Mouse (Mus musculus) spleen, adult 2 months (tissue): Measurements from ENCODE around the gene Elobl. TPM values are rescaled to one million over a fixed set of nuclear protein-coding genes. Genes with fewer than 3 reads are reported as not detected.

Experiments used
- DNase-seq, 2 experiments: peaks; one replicate each; pipeline versions ENCODE4 v3.0.0 to v3.0.0-alpha.2; 2012 to 2021; ENCODE audit warnings: low spot score in 2 of 2, low read depth in 1 of 2
- H3K27ac ChIP-seq: fragments of 200-500 bp; 2 replicates; pipeline ENCODE4 v1.5.1; 2012; ENCODE audit warnings: low read length, inconsistent platforms; ENCODE audit not compliant: insufficient read depth
- H3K27me3 ChIP-seq: fragments of 200-500 bp; 2 replicates; pipeline ENCODE4 v1.6.1; 2012; ENCODE audit warnings: mild to moderate bottlenecking, moderate library complexity, low read length, inconsistent platforms; ENCODE audit not compliant: control insufficient read depth, insufficient read depth
- H3K36me3 ChIP-seq: fragments of 200-500 bp; 2 replicates; pipeline ENCODE4 v1.6.1; 2012; ENCODE audit warnings: mild to moderate bottlenecking, low read length, inconsistent platforms; ENCODE audit not compliant: control insufficient read depth, insufficient read depth
- H3K4me1 ChIP-seq: fragments of 200-500 bp; 2 replicates; pipeline ENCODE4 v1.6.1; 2011; ENCODE audit warnings: inconsistent platforms; ENCODE audit not compliant: control insufficient read depth, insufficient read depth, insufficient read length
- H3K4me3 ChIP-seq: fragments of 200-500 bp; 2 replicates; pipeline ENCODE4 v1.5.1; 2011; ENCODE audit warnings: mild to moderate bottlenecking, inconsistent platforms; ENCODE audit not compliant: insufficient read depth, insufficient read length; ENCODE audit errors: extremely low read depth
- CTCF ChIP-seq: fragments of 200-500 bp; IDR thresholded peaks from 2 replicates; pipeline ENCODE4 v1.5.1; 2011; ENCODE audit warnings: mild to moderate bottlenecking, inconsistent platforms; ENCODE audit not compliant: insufficient read depth, insufficient read length, insufficient replicate concordance; ENCODE audit errors: extremely low read depth
- POLR2A ChIP-seq: fragments of 200-500 bp; IDR thresholded peaks from 2 replicates; pipeline ENCODE4 v1.6.1; 2011; ENCODE audit warnings: low read depth, low read length, inconsistent platforms
- WGBS: fragments of 180-500 bp; shearing (Covaris S2); methylation state at CpG from one replicate; pipeline ENCODE4 v1.1.7; 2018; 5-methylcytosine and 5-hydroxymethylcytosine counted together
- polyA plus RNA-seq: library from polyadenylated mRNA; depleted of rRNA; stranded (reverse); fragments of >200 nt; gene quantifications from 2 replicates; pipeline ENCODE4 v1.2.3, GENCODE M21; 2012

Elobl gene
- polyA plus RNA-seq, 1 experiment, result 0.75 TPM

GRCm38 (mm10) chr11:88973776-88974701 lies 7.3 kb upstream of the Elobl start:
- TF ChIP-seq POLR2A, result peak; percentile 23; the same call in 1 of the 2 replicates
- TF ChIP-seq CTCF, result peak; percentile 89
- Histone ChIP-seq H3K36me3 (no peaks in the 10 kb centered on the region), H3K27me3 (no peaks in the 10 kb centered on the region; the same call in 1 of the 2 replicates), H3K4me1 (peaks cover 2% of the 10 kb centered on the region; the same call in 1 of the 2 replicates), H3K4me3 (peak overlapping the region; percentile 95), H3K27ac (peak overlapping the region; percentile 87)
- WGBS, result 2% methylated on average over 61 of the region's 62 CpGs
- DNase-seq, result peak; percentile 87 to 94

GRCm38 (mm10) chr11:88970202-88970732 lies 3.5 kb upstream of the Elobl start, which contains the start of gene Coil:
Gene Coil (plus strand): TSS chr11:88970252.
- H3K27me3 ChIP-seq, result no peaks in the 10 kb centered on the region; the same call in 1 of the 2 replicates
- H3K36me3 ChIP-seq, result no peaks in the 10 kb centered on the region
- no peak within 1 kb of the TSS for H3K27ac ChIP-seq
- H3K4me3 ChIP-seq, result no peak within 1 kb of the TSS
- TF ChIP-seq CTCF (no peak), POLR2A (no peak)
- peaks cover 2% of the 10 kb centered on the region; the same call in 1 of the 2 replicates for H3K4me1 ChIP-seq
- WGBS, result 36% methylated on average over 2 of the region's 2 CpGs
- DNase-seq, result no peak

- Histone ChIP-seq H3K4me3 (no peak overlapping the region), H3K4me1 (no peaks in the 10 kb centered on the region; the same call in 1 of the 2 replicates), H3K36me3 (no peaks in the 10 kb centered on the region), H3K27ac (no peak overlapping the region), H3K27me3 (no peaks in the 10 kb centered on the region)
- TF ChIP-seq CTCF, result no peak
- TF ChIP-seq POLR2A, result no peak
- WGBS, result 63% methylated on average over 3 of the region's 3 CpGs
- DNase-seq, result no peak
Observed at GRCm38 (mm10) chr11:88958851-88959250, 7.9 kb downstream of the Elobl start.

GRCm38 (mm10) chr11:88955217-88955969 lies 11.3 kb downstream of the Elobl start, which contains the start of gene Scpep1:
Gene Scpep1 (minus strand): TSS chr11:88955465.
- Histone ChIP-seq H3K27me3 (no peaks in the 10 kb centered on the region), H3K4me1 (peaks cover 3% of the 10 kb centered on the region; the same call in 1 of the 2 replicates), H3K27ac (peak within 1 kb of the TSS; percentile 73), H3K36me3 (peaks cover 3% of the 10 kb centered on the region; the same call in 1 of the 2 replicates), H3K4me3 (peak within 1 kb of the TSS; percentile 60)
- TF ChIP-seq CTCF (peak; percentile 78), POLR2A (peak; percentile 47)
- WGBS, result 5% methylated on average over 34 of the region's 34 CpGs
- DNase-seq, result peak; percentile 91 to 99

DNA sequence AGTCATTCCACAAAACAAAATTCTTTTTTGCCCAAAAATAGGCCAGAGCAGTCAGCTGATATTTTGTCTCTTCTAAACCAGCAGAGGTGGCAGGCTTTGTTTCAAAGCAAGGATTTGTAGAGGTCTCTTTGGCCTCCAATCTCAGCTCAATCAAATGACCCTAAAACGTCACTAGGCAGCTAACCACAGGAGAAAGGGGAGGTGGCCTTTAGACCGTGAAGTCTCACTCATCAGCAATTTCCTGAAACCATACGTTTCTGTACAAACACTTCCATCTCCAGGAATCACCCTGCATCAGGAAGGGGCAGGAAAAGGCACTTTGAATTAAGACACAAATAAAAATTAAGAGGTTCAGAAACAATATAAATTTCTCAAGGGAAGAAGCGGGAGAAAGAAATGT lies 11.9 kb downstream of the Elobl start:
- TF ChIP-seq POLR2A (no peak), CTCF (no peak)
- H3K4me1 ChIP-seq, result peaks cover 6% of the 10 kb centered on the region; the same call in 1 of the 2 replicates
- H3K27me3 ChIP-seq, result no peaks in the 10 kb centered on the region
- peak overlapping the region; percentile 73 for H3K27ac ChIP-seq
- peaks cover 3% of the 10 kb centered on the region; the same call in 1 of the 2 replicates for H3K36me3 ChIP-seq
- H3K4me3 ChIP-seq, result peak overlapping the region; percentile 60
- WGBS, result under 1% methylated on average over 4 of the region's 4 CpGs
- DNase-seq, result peak; percentile 15 to 77

- Histone ChIP-seq H3K4me1 (peaks cover 7% of the 10 kb centered on the region; the same call in 1 of the 2 replicates), H3K36me3 (peaks cover 3% of the 10 kb centered on the region; the same call in 1 of the 2 replicates), H3K27me3 (no peaks in the 10 kb centered on the region), H3K4me3 (no peak overlapping the region), H3K27ac (no peak overlapping the region)
- TF ChIP-seq CTCF (no peak), POLR2A (no peak)
- DNase-seq, result no peak
- WGBS, result 90% methylated on average over 3 of the region's 3 CpGs
Observed at GRCm38 (mm10) chr11:88953582-88953981, 13.1 kb downstream of the Elobl start.
